Mouse (Mus musculus) hindbrain, embryonic 14.5 days (tissue): ENCODE results near the gene Gps1. TPM values are rescaled to one million over a fixed set of nuclear protein-coding genes. Genes with fewer than 3 reads are reported as not detected.

Source experiments
- ATAC-seq: fragments of 200-750 bp; cut with Nextera tagmentation; 2 replicates; pipeline ENCODE4 v1.8.0; 2017; ENCODE audit warnings: moderate number of reproducible peaks, mild to moderate bottlenecking, moderate TSS enrichment, moderate library complexity; ENCODE audit not compliant: low FRiP score
- DNase-seq: peaks from one replicate; pipeline ENCODE4 v3.0.0-alpha.2; 2015; ENCODE audit warnings: low spot score
- H3K27ac ChIP-seq: fragments of 300-500 bp; sonication (generic); 2 replicates; pipeline ENCODE4 v1.5.1; 2014; ENCODE audit warnings: mild to moderate bottlenecking, moderate library complexity
- H3K27me3 ChIP-seq: fragments of 300-500 bp; sonication (generic); 2 replicates; pipeline ENCODE4 v1.6.1; 2014; ENCODE audit warnings: mild to moderate bottlenecking, low read length, mixed read lengths; ENCODE audit not compliant: control insufficient read depth, insufficient read depth
- H3K36me3 ChIP-seq: fragments of 300-500 bp; sonication (generic); replicated peaks from 2 replicates; pipeline ENCODE4 v1.6.1; 2014; ENCODE audit not compliant: control insufficient read depth, insufficient read depth
- H3K4me1 ChIP-seq: fragments of 300-500 bp; sonication (generic); replicated peaks from 2 replicates; pipeline ENCODE4 v1.6.1; 2014; ENCODE audit warnings: antibody characterized with exemption, low read length, mixed read lengths; ENCODE audit not compliant: control insufficient read depth, insufficient read depth
- H3K4me2 ChIP-seq: fragments of 300-500 bp; sonication (generic); replicated peaks from 2 replicates; pipeline ENCODE4 v1.6.1; 2014; ENCODE audit warnings: mild to moderate bottlenecking, moderate library complexity
- H3K4me3 ChIP-seq: fragments of 300-500 bp; sonication (generic); replicated peaks from 2 replicates; pipeline ENCODE4 v1.5.1; 2014; ENCODE audit warnings: mild to moderate bottlenecking, low read length
- H3K9ac ChIP-seq: fragments of 300-500 bp; sonication (generic); 2 replicates; pipeline ENCODE4 v1.6.1; 2014
- H3K9me3 ChIP-seq: fragments of 300-500 bp; sonication (generic); 2 replicates; pipeline ENCODE4 v1.6.1; 2016; ENCODE audit warnings: low read length; ENCODE audit not compliant: control insufficient read depth
- WGBS: fragments of 180-500 bp; shearing (Covaris S2); extraction: QIAGEN DNeasy Blood & Tissue Kit; methylation state at CpG from one replicate; pipeline ENCODE4 v1.1.7; 2014; 5-methylcytosine and 5-hydroxymethylcytosine counted together
- polyA plus RNA-seq: library from polyadenylated mRNA; unstranded; fragments of >200 nt; fragmentation: Nextera tagmentation; extraction: Ambion mirVana; gene quantifications from 2 replicates; pipeline ENCODE4 v1.2.1, GENCODE M21; 2014

Gps1 gene
- 288 and 307 TPM in 2 replicates for polyA plus RNA-seq

DNA sequence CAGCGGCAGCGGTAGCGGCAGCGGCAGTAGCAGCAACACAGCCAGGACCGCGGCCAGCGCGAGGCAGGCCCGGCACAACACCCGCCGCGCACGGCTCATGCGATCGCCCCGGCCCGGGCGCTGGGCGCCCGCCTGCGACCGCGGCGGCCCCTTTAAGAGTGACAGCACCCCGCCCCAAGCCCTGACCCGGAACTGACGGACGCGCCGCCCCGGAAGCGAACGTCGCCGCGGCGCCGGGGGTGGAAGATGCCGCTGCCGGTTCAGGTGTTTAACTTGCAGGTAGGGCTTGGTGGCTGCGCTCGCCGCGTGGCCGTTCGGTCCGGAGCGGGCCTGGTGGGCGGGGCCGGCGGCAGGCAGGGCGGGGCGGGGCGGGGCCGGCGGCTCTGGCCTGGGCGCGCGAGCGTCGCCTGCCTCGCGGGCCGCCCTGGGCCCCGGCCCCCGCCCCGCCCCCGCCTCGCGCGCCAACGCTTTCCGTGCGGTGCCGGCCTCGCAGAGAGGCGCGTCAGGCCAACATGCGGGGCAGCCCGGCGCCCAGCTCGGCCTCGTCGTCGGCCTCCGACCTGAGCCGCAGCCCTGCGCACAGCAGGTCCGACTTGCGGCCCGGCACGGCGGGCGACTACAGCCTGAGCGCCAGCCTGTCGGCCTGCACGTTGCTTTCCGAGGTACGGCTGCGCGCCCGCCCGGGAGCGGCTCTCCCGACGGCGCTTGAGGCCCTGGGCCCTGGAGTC lies at the start of gene Gps1, which contains the start of gene Rfng:
Gps1 (plus strand) TSS at position 209 of the 728 bp plus-strand sequence.
Rfng (minus strand) TSS at position 144 of the 728 bp plus-strand sequence.
- WGBS, result under 1% methylated on average over 93 of the region's 107 CpGs
- Histone ChIP-seq H3K4me3 (peak within 1 kb of the TSS; percentile 99), H3K4me2 (peak within 1 kb of the TSS; percentile 94), H3K27me3 (no peaks in the 10 kb centered on the region), H3K27ac (peak within 1 kb of the TSS; percentile 84), H3K4me1 (peaks cover 16% of the 10 kb centered on the region), H3K36me3 (peaks cover 67% of the 10 kb centered on the region), H3K9me3 (no peaks in the 10 kb centered on the region), H3K9ac (peak within 1 kb of the TSS; percentile 98)
- peak; percentile 83 for DNase-seq
- ATAC-seq, result peak; percentile 85

DNA sequence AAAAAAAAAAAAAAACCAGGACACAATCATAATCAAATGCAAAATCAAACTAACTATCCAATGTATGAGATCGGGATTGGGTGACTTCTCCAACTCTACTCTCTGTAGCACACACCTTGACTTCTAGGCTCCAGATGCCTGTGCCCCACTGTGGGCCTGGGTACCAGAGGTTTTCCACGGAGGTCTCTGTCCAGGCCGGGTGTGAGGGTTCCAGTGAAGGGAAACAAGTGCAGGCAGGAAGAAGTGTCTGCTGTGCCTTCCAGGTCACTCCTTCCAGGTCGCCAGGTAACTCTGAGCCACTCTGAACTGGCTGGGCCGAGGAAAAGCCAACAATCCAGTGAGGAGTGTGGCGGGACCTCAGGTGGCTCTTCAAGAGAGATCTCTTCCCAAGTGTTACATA lies 47.6 kb upstream of the Gps1 start:
- H3K36me3 ChIP-seq, result no peaks in the 10 kb centered on the region
- ATAC-seq (no peak), DNase-seq (no peak)
- no peak overlapping the region for H3K4me2 ChIP-seq
- WGBS, result 79% methylated on average over 6 of the region's 6 CpGs
- no peak overlapping the region for H3K27ac ChIP-seq
- H3K4me1 ChIP-seq, result no peaks in the 10 kb centered on the region
- H3K27me3 ChIP-seq, result no peaks in the 10 kb centered on the region
- H3K4me3 ChIP-seq, result no peak overlapping the region
- H3K9me3 ChIP-seq, result no peaks in the 10 kb centered on the region
- H3K9ac ChIP-seq, result no peak overlapping the region

DNA sequence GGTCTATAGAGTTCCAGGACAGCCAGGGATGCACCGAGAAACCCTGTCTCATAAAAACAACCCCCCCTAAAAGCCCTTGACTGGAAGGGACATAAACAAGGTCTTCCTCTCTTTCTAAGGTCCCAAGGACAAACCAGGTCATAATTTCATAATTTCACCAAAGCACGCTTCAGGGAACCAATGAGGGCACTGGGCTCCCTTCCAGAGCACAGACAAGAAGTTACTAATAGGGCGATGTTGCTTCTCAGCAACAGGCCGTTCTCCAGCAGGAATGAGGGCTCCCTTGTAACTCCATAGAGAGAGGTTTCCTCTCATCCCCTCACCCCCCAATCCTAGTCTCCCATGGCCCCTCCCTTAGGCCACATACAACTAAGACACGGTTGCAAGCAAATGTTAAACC lies 43.1 kb upstream of the Gps1 start:
- ATAC-seq (no peak), DNase-seq (no peak)
- Histone ChIP-seq H3K9me3 (no peaks in the 10 kb centered on the region), H3K4me1 (no peaks in the 10 kb centered on the region), H3K27me3 (no peaks in the 10 kb centered on the region), H3K27ac (no peak overlapping the region), H3K4me2 (no peak overlapping the region), H3K36me3 (no peaks in the 10 kb centered on the region), H3K9ac (no peak overlapping the region), H3K4me3 (no peak overlapping the region)
- WGBS, result 91% methylated on average over 5 of the region's 5 CpGs

DNA sequence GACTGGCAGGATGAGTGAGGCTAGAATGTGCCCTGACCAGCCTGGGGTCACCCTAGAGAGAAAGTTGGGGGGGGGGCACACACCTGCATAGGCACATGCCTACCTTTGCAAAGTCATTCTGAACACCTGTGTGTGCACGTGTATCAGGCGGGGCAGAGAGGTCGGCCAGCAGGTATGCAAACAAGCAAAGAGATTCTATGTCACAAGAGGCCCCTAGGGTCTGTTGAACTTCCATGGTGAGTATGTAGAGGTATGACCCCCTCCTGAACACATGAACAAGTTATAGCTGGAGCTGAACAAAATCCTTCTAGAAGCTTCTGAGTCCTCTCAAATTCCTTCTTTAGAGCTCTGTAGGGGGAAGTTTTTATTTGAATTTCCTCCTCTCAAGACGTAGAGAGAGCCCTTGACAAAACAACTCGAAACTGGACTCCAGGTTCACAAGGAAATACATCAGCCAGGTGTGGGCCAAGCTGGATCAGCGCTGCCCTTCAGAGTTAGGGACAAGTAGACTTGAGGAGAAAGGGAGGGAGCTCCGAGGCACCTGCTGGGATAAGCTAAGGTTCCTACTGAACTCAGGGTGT lies 39.9 kb upstream of the Gps1 start:
- Histone ChIP-seq H3K4me3 (no peak overlapping the region), H3K36me3 (no peaks in the 10 kb centered on the region), H3K4me1 (no peaks in the 10 kb centered on the region), H3K9me3 (no peaks in the 10 kb centered on the region), H3K4me2 (no peak overlapping the region), H3K9ac (no peak overlapping the region), H3K27ac (no peak overlapping the region), H3K27me3 (no peaks in the 10 kb centered on the region)
- WGBS, result 83% methylated on average over 7 of the region's 7 CpGs
- DNase-seq (no peak), ATAC-seq (no peak)

DNA sequence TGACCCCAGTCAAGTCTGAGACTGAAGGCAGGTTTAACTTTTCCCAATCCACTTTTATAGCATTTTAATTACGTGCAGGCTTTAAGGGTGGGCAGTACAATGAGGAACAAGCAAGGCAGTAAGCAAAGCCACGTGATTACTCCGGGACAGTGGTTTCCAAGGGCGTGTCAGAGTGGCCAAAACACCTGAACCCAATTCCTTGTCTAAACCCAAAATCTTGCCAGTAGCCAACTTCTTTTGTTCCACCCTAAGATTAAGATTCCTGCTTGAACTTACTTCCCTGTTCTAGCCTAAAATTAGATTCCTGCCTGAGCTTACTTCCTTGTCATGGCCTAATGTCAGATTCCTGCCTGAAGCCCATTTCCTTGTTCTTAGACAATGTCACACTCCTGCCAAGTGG lies 36.1 kb upstream of the Gps1 start:
- ATAC-seq (no peak), DNase-seq (no peak)
- no peak overlapping the region for H3K4me2 ChIP-seq
- H3K4me1 ChIP-seq, result no peaks in the 10 kb centered on the region
- H3K36me3 ChIP-seq, result no peaks in the 10 kb centered on the region
- no peaks in the 10 kb centered on the region for H3K27me3 ChIP-seq
- no peak overlapping the region for H3K9ac ChIP-seq
- 87% methylated on average over 4 of the region's 4 CpGs for WGBS
- H3K27ac ChIP-seq, result no peak overlapping the region
- no peaks in the 10 kb centered on the region for H3K9me3 ChIP-seq
- no peak overlapping the region for H3K4me3 ChIP-seq

DNA sequence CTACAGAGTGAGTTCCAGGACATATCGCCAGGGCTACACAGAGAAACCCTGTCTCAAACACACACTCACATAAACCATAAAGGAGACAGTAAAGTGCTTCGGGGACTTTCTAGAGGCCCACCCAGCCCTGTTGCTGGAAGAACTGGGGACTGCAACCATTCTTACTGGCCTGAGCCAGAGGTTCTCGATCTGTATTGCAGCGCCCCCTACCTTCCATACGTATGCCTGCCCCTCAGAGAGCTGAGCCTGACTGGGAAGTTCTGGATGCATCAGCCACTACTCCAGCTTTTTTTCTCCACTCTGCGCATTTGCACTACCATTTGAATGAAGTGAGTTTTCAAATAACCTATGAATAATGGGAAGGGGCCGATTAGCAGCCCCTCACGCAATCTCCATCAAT lies 34.6 kb upstream of the Gps1 start:
- Histone ChIP-seq H3K27me3 (no peaks in the 10 kb centered on the region), H3K36me3 (no peaks in the 10 kb centered on the region), H3K4me2 (no peak overlapping the region), H3K27ac (no peak overlapping the region), H3K4me3 (no peak overlapping the region), H3K4me1 (no peaks in the 10 kb centered on the region), H3K9ac (no peak overlapping the region), H3K9me3 (no peaks in the 10 kb centered on the region)
- WGBS, result 62% methylated on average over 8 of the region's 8 CpGs
- ATAC-seq (no peak), DNase-seq (no peak)

GRCm38 (mm10) chr11:120751606-120752005 lies 32.5 kb upstream of the Gps1 start:
- 79% methylated on average over 4 of the region's 4 CpGs for WGBS
- Histone ChIP-seq H3K9ac (no peak overlapping the region), H3K4me2 (no peak overlapping the region), H3K9me3 (no peaks in the 10 kb centered on the region), H3K36me3 (no peaks in the 10 kb centered on the region), H3K27ac (no peak overlapping the region), H3K4me3 (no peak overlapping the region), H3K4me1 (no peaks in the 10 kb centered on the region), H3K27me3 (no peaks in the 10 kb centered on the region)
- DNase-seq, result no peak
- no peak for ATAC-seq

DNA sequence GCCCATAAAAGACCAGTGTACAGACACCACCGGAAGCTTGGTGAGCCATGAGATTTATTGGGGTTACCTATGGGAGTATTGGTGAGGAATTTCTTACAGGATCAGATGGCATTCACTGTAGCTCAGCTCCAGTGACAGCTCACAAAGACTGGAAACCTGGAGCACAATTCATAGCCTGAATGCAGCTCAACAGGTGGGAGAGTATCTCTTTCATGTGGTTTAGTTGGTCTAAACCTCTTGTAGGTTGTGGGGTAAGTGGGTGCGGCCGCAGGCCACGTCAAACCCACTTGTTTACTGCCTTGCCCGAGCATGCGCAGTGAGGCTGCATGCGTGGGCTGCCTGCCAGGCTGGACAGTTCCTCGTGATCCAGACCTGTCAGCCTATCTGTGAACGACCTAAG lies 23.8 kb upstream of the Gps1 start:
- ATAC-seq (no peak), DNase-seq (no peak)
- H3K36me3 ChIP-seq, result no peaks in the 10 kb centered on the region
- no peak overlapping the region for H3K4me2 ChIP-seq
- no peaks in the 10 kb centered on the region for H3K4me1 ChIP-seq
- H3K27me3 ChIP-seq, result no peaks in the 10 kb centered on the region
- no peak overlapping the region for H3K9ac ChIP-seq
- whole genome bisulfite sequencing, result 90% methylated on average over 9 of the region's 9 CpGs
- 0 out of 2 replicates have a peak, but pooled peaks cover 7% of the 10 kb centered on the region for H3K9me3 ChIP-seq
- no peak overlapping the region for H3K27ac ChIP-seq
- no peak overlapping the region for H3K4me3 ChIP-seq

DNA sequence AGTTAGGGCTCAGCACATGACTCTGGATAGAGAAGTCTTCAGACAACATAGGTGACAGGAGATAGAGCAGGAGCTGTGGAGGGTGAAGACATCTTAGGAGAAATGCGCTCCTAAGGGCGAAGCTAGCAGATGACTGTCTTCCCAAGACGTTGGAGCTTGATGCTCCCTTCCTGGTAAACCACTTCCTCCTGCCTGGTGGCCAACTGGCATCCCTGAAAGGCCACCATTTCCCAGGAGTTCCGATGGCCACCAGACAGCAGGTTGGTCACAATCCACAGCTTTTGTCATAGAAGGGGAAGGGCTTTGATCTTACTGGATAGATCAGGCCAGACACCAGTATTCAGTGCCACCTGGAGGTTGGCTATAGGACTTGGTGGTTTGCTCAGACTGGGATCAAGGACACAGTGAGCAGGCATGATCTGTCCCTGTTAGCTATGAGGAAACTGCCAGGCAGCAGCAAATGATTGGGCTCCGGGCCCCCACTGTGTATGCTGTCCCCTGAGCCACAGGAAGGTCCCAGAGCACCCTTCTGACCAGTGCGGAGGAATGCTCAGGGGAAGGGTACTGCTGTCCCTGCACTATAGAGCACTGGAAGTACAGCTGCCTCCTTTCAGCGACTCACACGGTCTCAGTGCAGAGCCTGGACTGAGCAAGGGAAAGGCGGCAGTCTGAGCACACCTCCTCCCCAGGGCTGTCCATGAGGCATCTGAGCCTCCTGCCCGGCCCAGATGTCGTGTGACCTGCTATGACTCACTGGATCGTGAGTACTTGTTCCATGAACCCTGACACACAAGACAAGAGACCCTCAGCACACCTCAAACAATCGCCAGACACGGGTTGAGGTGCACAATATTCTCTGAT lies 22.0 kb upstream of the Gps1 start:
- Histone ChIP-seq H3K4me1 (no peaks in the 10 kb centered on the region), H3K4me3 (no peak overlapping the region), H3K36me3 (no peaks in the 10 kb centered on the region), H3K27ac (no peak overlapping the region), H3K9me3 (0 out of 2 replicates have a peak, but pooled peaks cover 7% of the 10 kb centered on the region), H3K4me2 (no peak overlapping the region), H3K27me3 (no peaks in the 10 kb centered on the region), H3K9ac (no peak overlapping the region)
- 71% methylated on average over 14 of the region's 14 CpGs for WGBS
- no peak for ATAC-seq
- DNase-seq, result no peak
